In genomic region chr8:128709261-128709660, GRCm38 (mm10) we compare ENCODE assay signal across 8 mouse cellular contexts. TPM values are rescaled to one million over a fixed set of nuclear protein-coding genes. Genes with fewer than 3 reads are reported as not detected.
A peak's percentile ranks its signal among the peaks of the same experiment; 100 is the strongest.
DNase-seq lines count a peak whose midpoint lies in the region; ATAC-seq and TF ChIP-seq lines count a peak whose summit lies in the region.

No protein-coding gene starts in this region.

- no peak overlapping the region for H3K4me2 ChIP-seq in hindbrain, embryonic 13.5 days
- no peak overlapping the region for H3K4me2 ChIP-seq in embryonic facial prominence, embryonic 11.5 days (ENCODE audit: low read depth, low read length)

- H3K9ac ChIP-seq in hindbrain, embryonic 13.5 days: no peak overlapping the region
- no peak overlapping the region for H3K9ac ChIP-seq in embryonic facial prominence, embryonic 11.5 days (replicated peaks; ENCODE audit: low read length)

- H3K4me1 ChIP-seq in hindbrain, embryonic 10.5 days (replicated peaks): no peaks in the 10 kb centered on the region
- no peaks in the 10 kb centered on the region for H3K4me1 ChIP-seq in hindbrain, embryonic 13.5 days (replicated peaks)
- H3K4me1 ChIP-seq in embryonic facial prominence, embryonic 11.5 days (ENCODE audit: control insufficient read depth, insufficient read depth, low read length): no peaks in the 10 kb centered on the region
- no peaks in the 10 kb centered on the region for H3K4me1 ChIP-seq in spleen, adult 2 months (ENCODE audit: control insufficient read depth, insufficient read depth, insufficient read length)

- no peak overlapping the region for H3K27ac ChIP-seq in hindbrain, embryonic 10.5 days
- no peak overlapping the region for H3K27ac ChIP-seq in hindbrain, embryonic 13.5 days
- no peak overlapping the region for H3K27ac ChIP-seq in embryonic facial prominence, embryonic 11.5 days (replicated peaks; ENCODE audit: low read depth, low read length)
- no peak overlapping the region for H3K27ac ChIP-seq in spleen, adult 2 months (ENCODE audit: insufficient read depth, low read length)

- H3K9me3 ChIP-seq in hindbrain, embryonic 10.5 days: no peaks in the 10 kb centered on the region
- H3K9me3 ChIP-seq in hindbrain, embryonic 13.5 days: no peaks in the 10 kb centered on the region
- H3K9me3 ChIP-seq in embryonic facial prominence, embryonic 11.5 days (replicated peaks; ENCODE audit: control insufficient read depth, low read length): no peaks in the 10 kb centered on the region

- no peak for TF ChIP-seq POLR2A in spleen, adult 2 months (IDR thresholded peaks at IDR 0.05; ENCODE audit: low read depth, low read length)

- TF ChIP-seq CTCF in spleen, adult 2 months (IDR thresholded peaks at IDR 0.05; ENCODE audit: extremely low read depth, insufficient read depth, insufficient read length, insufficient replicate concordance): peak; percentile 67; the same call in 1 of the 2 replicates

- peaks cover 80% of the 10 kb centered on the region for H3K36me3 ChIP-seq in hindbrain, embryonic 10.5 days
- H3K36me3 ChIP-seq in hindbrain, embryonic 13.5 days: peaks cover 50% of the 10 kb centered on the region
- no peaks in the 10 kb centered on the region for H3K36me3 ChIP-seq in embryonic facial prominence, embryonic 11.5 days (replicated peaks; ENCODE audit: control insufficient read depth, insufficient read depth, low read depth, low read length)
- peaks cover 13% of the 10 kb centered on the region for H3K36me3 ChIP-seq in spleen, adult 2 months (ENCODE audit: control insufficient read depth, insufficient read depth, low read length)

- ATAC-seq in hindbrain, embryonic 13.5 days (ENCODE audit: low FRiP score): no peak
- ATAC-seq in embryonic facial prominence, embryonic 11.5 days (replicated peaks; ENCODE audit: insufficient number of reproducible peaks, low FRiP score, low TSS enrichment, low read depth): 0 out of 2 replicates have a peak, but pooled peaks have one; percentile 62
- peak; percentile 97 for ATAC-seq in megakaryocyte, adult 5-6 weeks (ENCODE audit: poor library complexity, severe bottlenecking)

- no peaks in the 10 kb centered on the region for H3K27me3 ChIP-seq in hindbrain, embryonic 10.5 days (ENCODE audit: insufficient read depth, poor library complexity, severe bottlenecking)
- no peaks in the 10 kb centered on the region for H3K27me3 ChIP-seq in hindbrain, embryonic 13.5 days
- no peaks in the 10 kb centered on the region for H3K27me3 ChIP-seq in embryonic facial prominence, embryonic 11.5 days (ENCODE audit: control insufficient read depth, insufficient read depth, low read length)
- H3K27me3 ChIP-seq in spleen, adult 2 months (ENCODE audit: control insufficient read depth, insufficient read depth, low read length): no peaks in the 10 kb centered on the region

- peak; percentile 67 for DNase-seq in hindbrain, embryonic 10.5 days (ENCODE audit: low spot score)
- DNase-seq in adrenal gland, postnatal 4 days (ENCODE audit: low spot score in 2 of 2): peak; percentile 48 to 68
- DNase-seq in embryonic facial prominence, embryonic 11.5 days (ENCODE audit: low spot score): peak; percentile 82
- peak; percentile 84 to 93 for DNase-seq in heart, postnatal 10 days
- peak; percentile 46 for DNase-seq in left cerebral cortex, adult 11 months (ENCODE audit: low spot score)
- DNase-seq in spleen, adult 2 months (ENCODE audit: low read depth in 1 of 2, low spot score in 2 of 2): peak; percentile 50 to 71

- WGBS in hindbrain, embryonic 10.5 days: 54% methylated on average over 3 of the region's 3 CpGs
- WGBS in hindbrain, embryonic 13.5 days: 60% methylated on average over 3 of the region's 3 CpGs
- WGBS in embryonic facial prominence, embryonic 11.5 days: 55% methylated on average over 3 of the region's 3 CpGs
- 49% methylated on average over 3 of the region's 3 CpGs for WGBS in spleen, adult 2 months

- H3K4me3 ChIP-seq in hindbrain, embryonic 10.5 days: no peak overlapping the region
- H3K4me3 ChIP-seq in hindbrain, embryonic 13.5 days: no peak overlapping the region
- H3K4me3 ChIP-seq in embryonic facial prominence, embryonic 11.5 days (ENCODE audit: low read depth, low read length): no peak overlapping the region
- H3K4me3 ChIP-seq in spleen, adult 2 months (ENCODE audit: extremely low read depth, insufficient read depth, insufficient read length): no peak overlapping the region

- intact Hi-C loops in heart, postnatal 10 days (cut with DNase I): loop anchor here (1.0 to 5.0 kb wide), 3 partner anchors 14 to 147 kb away; no protein-coding TSS in a partner anchor

RNA-seq across cellular contexts. Expression of gene Itgb1, which starts 23.8 kb away (rescaled TPM):
- 110 and 136 TPM in 2 replicates for polyA plus RNA-seq in hindbrain, embryonic 10.5 days (2016; fragmentation: Nextera tagmentation; extraction: Ambion mirVana)
- 95.7 and 101 TPM in 2 replicates for polyA plus RNA-seq in hindbrain, embryonic 13.5 days (2015; fragmentation: Nextera tagmentation; extraction: Ambion mirVana)
- 100 to 1,000 TPM; 332 to 338 TPM for total RNA-seq in adrenal gland, postnatal 4 days (2021)
- 233 and 253 TPM in 2 replicates for polyA plus RNA-seq in embryonic facial prominence, embryonic 11.5 days (2014; fragmentation: Nextera tagmentation; extraction: Ambion mirVana)
- 100 to 1,000 TPM; 605 to 612 TPM for total RNA-seq in heart, postnatal 10 days (2021)
- total RNA-seq in megakaryocyte, adult 5-6 weeks (2015): 87.8 and 94.6 TPM in 2 replicates
- total RNA-seq in megakaryocyte, adult 5-6 weeks (2017): 162 and 167 TPM in 2 replicates
- polyA plus RNA-seq in spleen, adult 2 months (2012; rRNA removed): 16.4 and 18.8 TPM in 2 replicates
